Mouse (Mus musculus): ENCODE results near the gene Hes6. TPM values are rescaled to one million over a fixed set of nuclear protein-coding genes. Genes with fewer than 3 reads are reported as not detected.
A peak's percentile ranks its signal among the peaks of the same experiment; 100 is the strongest.

Gene Hes6
- polyA plus RNA-seq, 1 experiment: 9.2 TPM

DNA sequence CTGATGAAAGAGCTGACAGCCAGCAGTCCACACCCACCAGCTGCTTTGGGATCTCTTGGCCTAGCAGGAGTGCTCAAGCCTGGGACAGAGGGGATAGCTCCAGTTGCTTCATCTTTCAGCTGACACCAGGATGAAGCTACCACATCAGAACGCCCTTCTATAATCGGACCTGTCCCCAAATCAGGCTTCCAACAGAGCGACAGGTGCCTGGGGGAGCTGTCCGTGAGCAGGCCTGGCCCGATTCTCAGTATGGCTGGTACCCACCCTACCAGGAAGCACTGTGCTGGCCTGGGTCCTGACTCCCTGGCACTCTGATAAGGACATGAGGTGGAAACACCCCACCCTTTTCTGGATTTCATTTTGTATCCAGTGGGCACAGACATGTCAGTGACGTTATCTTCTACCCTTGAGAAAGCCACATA lies 40.4 kb downstream of the Hes6 start:
- Histone ChIP-seq H3K4me3 (ENCODE audit: insufficient read depth, low read length) (no peak overlapping the region), H3K4me1 (ENCODE audit: control insufficient read depth, insufficient read depth, low read length) (no peaks in the 10 kb centered on the region), H3K27ac (ENCODE audit: insufficient read depth, low read length) (no peak overlapping the region)
- no peak for TF ChIP-seq POLR2A (IDR thresholded peaks at IDR 0.05; ENCODE audit: low read depth, low read length)
- TF ChIP-seq CTCF (IDR thresholded peaks at IDR 0.05; ENCODE audit: borderline replicate concordance, insufficient read depth, low read length): no peak

DNA sequence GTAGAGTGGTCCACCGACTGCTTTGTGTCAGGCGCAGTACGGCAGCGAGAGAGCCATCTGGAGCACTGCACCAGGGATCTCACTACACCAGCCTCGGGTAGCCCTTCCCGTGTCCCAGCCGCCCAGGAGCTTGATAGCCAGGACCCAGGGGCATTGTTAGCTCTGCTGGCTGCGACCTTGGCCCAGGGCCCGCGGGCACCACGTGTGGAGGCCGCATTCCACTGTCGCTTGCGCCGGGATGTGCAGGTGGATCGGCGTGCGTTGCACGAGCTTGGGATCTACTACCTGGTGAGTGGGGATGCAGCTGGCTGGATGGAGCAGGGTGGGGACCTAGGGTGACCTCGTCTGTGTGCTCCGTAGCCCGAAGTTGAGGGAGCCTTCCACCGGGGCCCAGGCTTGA lies 43.8 kb downstream of the Hes6 start:
- H3K4me3 ChIP-seq (ENCODE audit: insufficient read depth, low read length): no peak overlapping the region
- H3K4me1 ChIP-seq (ENCODE audit: control insufficient read depth, insufficient read depth, low read length): no peaks in the 10 kb centered on the region
- H3K27ac ChIP-seq (ENCODE audit: insufficient read depth, low read length): no peak overlapping the region
- TF ChIP-seq POLR2A (IDR thresholded peaks at IDR 0.05; ENCODE audit: low read depth, low read length) (no peak), CTCF (IDR thresholded peaks at IDR 0.05; ENCODE audit: borderline replicate concordance, insufficient read depth, low read length) (no peak)

DNA sequence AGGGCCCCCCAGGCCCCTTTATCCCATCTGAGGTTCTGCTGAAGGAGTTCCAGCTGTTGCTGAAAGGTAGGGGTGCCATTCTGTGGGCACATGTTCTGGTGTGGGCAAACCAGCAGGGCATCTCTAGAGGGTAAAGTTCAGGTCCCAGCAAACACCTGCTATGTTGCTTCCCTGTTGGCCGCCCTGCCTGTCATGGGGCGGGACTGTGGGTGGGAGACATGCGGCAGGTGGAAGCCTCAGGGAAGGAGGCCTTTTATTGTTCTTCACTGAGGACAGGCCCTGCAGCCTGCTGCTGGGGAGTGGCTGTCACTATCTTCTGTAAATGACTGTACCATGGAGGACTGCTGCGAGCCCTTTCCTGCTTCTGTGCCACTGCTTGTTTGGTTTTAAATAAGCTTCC lies 44.4 kb downstream of the Hes6 start:
- no peaks in the 10 kb centered on the region for H3K4me1 ChIP-seq (ENCODE audit: control insufficient read depth, insufficient read depth, low read length)
- H3K4me3 ChIP-seq (ENCODE audit: insufficient read depth, low read length): no peak overlapping the region
- TF ChIP-seq CTCF (IDR thresholded peaks at IDR 0.05; ENCODE audit: borderline replicate concordance, insufficient read depth, low read length) (no peak), POLR2A (IDR thresholded peaks at IDR 0.05; ENCODE audit: low read depth, low read length) (no peak)
- H3K27ac ChIP-seq (ENCODE audit: insufficient read depth, low read length): no peak overlapping the region

DNA sequence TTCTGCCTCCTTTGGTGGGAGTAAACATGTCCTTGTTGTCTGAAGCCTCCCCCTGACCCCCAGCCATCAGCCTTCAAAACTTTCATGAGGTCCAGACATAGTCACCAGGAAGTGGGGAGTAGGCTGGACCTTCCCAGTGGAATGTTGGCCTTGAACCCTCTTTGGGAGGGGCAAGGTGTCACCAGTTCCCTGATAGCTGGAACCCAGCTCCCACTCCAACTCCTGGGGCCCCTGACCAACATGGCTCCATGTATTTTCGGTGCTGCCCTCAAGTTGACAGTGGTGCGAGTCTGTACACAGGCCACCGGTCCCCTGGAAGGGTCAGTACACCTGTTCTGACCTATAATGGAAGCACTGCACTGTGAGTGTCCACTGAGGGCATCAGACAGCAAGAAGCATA lies 46.5 kb downstream of the Hes6 start:
- TF ChIP-seq CTCF (IDR thresholded peaks at IDR 0.05; ENCODE audit: borderline replicate concordance, insufficient read depth, low read length): no peak
- TF ChIP-seq POLR2A (IDR thresholded peaks at IDR 0.05; ENCODE audit: low read depth, low read length): no peak
- H3K27ac ChIP-seq (ENCODE audit: insufficient read depth, low read length): no peak overlapping the region
- H3K4me1 ChIP-seq (ENCODE audit: control insufficient read depth, insufficient read depth, low read length): no peaks in the 10 kb centered on the region
- H3K4me3 ChIP-seq (ENCODE audit: insufficient read depth, low read length): no peak overlapping the region

DNA sequence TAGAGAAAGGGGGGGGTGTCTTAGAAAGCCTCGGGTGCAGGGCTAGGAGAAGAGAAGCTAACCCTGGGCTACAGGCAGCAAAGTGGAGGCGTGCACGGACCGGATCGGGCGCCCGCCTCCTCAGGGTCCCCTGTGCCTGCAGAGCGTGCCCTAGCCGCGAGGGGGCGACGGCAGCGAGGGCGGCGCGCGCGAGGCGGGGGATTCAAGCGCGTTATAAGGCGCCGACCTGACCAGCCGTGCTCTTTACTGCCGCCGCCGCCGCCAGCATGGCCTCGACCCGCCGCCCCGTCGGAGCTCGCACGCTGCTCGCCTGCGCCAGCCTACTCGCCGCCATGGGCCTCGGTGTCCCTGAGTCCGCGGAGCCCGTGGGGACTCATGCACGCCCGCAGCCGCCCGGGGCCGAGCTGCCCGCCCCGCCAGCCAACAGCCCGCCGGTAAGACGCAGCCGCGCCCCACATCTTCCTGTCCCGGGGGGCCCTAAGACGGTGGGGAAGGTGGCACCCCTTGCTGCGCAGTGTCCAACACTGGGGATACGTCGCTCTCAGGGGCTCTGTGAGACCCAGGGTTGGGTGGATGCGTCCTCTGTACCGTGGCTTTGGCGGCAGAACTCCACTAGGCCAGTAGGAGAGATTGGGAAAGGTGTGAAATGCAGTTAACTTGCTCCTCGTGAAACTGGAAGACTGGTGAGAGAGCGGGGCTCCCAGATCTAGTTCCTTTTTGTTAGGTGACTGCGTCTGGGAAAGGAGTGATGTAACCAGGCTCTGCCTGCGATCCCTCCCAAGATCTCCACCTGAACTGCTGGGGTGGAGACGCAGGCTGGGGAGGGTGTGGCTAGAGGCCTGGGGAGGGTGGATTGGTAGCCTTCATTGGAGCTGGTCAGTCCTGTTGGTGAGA lies 47.4 kb downstream of the Hes6 start, which contains the start of gene Erfe:
Gene Erfe, plus strand, starts transcription at position 216 of the 894 bp plus-strand sequence.
- no peak within 1 kb of the TSS for H3K27ac ChIP-seq (ENCODE audit: insufficient read depth, low read length)
- peak within 1 kb of the TSS; percentile 29 for H3K4me3 ChIP-seq (ENCODE audit: insufficient read depth, low read length)
- TF ChIP-seq CTCF (IDR thresholded peaks at IDR 0.05; ENCODE audit: borderline replicate concordance, insufficient read depth, low read length) (peak; percentile 64), POLR2A (IDR thresholded peaks at IDR 0.05; ENCODE audit: low read depth, low read length) (no peak)
- no peaks in the 10 kb centered on the region for H3K4me1 ChIP-seq (ENCODE audit: control insufficient read depth, insufficient read depth, low read length)

DNA sequence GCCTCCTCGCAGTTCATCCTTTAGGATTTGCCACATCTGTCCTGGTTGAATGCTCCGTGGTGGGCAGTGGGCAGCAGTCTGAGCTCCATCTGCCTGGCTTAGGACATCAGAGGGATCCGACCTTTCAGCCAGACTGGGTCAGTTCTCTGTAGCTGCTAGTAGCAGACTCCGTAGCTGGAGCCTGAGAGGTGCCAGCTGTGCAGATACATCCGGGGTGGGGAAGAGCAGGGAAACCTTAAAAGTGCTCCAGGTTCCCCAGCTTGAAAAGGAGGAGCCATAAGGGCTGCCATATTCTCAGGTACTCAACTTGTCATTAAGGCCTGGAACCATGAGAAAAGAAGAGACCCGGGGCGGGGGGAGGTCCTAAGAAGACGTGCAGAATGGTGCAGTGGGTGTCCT lies 48.0 kb downstream of the Hes6 start:
- Histone ChIP-seq H3K4me3 (ENCODE audit: insufficient read depth, low read length) (no peak overlapping the region), H3K4me1 (ENCODE audit: control insufficient read depth, insufficient read depth, low read length) (no peaks in the 10 kb centered on the region), H3K27ac (ENCODE audit: insufficient read depth, low read length) (no peak overlapping the region)
- no peak for TF ChIP-seq POLR2A (IDR thresholded peaks at IDR 0.05; ENCODE audit: low read depth, low read length)
- TF ChIP-seq CTCF (IDR thresholded peaks at IDR 0.05; ENCODE audit: borderline replicate concordance, insufficient read depth, low read length): no peak

DNA sequence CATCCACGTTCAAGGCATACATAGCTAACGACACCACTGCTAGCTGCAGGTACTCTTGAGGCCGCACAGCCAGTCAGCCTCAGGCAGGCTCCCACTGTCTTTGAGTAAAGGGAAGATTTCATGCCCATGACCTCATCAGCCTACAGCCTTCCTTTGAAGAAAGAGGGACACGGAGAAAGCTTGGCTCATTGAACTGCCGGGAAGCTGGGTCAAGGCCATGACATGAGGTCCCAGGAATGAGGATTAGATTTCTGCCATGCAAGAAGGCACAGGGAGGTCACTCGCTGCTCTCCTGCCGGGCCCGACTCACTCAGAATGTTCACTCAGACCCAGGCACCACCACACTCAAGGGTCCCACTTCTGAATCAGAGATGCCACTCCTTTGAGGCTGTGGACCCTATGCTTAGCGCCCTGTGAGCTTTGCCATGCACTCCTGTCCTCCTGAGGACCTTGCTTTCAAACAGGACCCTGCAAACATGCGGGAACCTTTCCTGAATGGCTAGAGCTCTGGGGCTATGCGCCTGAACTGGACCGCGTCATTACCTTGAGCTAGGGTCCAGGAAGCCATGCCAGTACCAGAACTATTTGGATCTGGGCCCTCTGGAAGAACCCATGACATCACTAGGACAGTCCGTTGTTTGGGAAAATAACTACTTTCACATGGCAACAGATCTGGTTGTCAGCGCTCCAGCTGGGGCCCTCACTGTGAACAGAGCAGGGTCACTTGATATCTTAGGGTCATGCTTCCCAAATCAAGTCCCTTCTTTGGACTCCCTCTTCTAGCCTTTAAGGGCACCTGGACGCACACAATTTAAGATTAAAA lies 48.8 kb downstream of the Hes6 start:
- H3K4me1 ChIP-seq (ENCODE audit: control insufficient read depth, insufficient read depth, low read length): no peaks in the 10 kb centered on the region
- TF ChIP-seq POLR2A (IDR thresholded peaks at IDR 0.05; ENCODE audit: low read depth, low read length) (no peak), CTCF (IDR thresholded peaks at IDR 0.05; ENCODE audit: borderline replicate concordance, insufficient read depth, low read length) (no peak)
- H3K27ac ChIP-seq (ENCODE audit: insufficient read depth, low read length): no peak overlapping the region
- H3K4me3 ChIP-seq (ENCODE audit: insufficient read depth, low read length): no peak overlapping the region

DNA sequence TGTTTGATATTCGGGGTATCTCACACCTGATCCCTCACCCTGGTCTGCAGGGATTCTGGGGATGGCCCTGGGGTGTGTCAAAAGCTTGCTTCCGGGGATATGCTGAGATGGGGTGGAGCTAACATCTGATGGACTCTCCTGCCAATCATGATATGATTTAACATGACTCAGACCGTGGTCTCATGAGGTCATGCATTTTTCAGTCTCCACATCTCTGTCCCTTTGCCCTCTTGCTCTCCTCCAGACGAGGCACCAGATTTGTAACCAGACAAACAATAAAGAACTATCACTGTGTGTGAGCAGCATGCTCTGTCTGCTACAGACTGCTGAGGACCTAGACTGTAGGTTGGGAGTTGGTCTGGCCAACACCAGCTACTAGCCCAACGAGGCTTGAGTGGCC lies 51.7 kb downstream of the Hes6 start:
- Histone ChIP-seq H3K4me3 (ENCODE audit: insufficient read depth, low read length) (no peak overlapping the region), H3K27ac (ENCODE audit: insufficient read depth, low read length) (no peak overlapping the region), H3K4me1 (ENCODE audit: control insufficient read depth, insufficient read depth, low read length) (no peaks in the 10 kb centered on the region)
- TF ChIP-seq POLR2A (IDR thresholded peaks at IDR 0.05; ENCODE audit: low read depth, low read length): no peak
- no peak for TF ChIP-seq CTCF (IDR thresholded peaks at IDR 0.05; ENCODE audit: borderline replicate concordance, insufficient read depth, low read length)

Other genes with a start within 250 kb of the Hes6 start
- gene Ramp1, start 234.2 kb downstream of the Hes6 start, polyA plus RNA-seq (2011; ENCODE audit: insufficient read length, low read depth, missing spikeins): 5.7 and 7.6 TPM in 2 replicates
- gene Ube2f, start 163.7 kb downstream of the Hes6 start, polyA plus RNA-seq (2011; ENCODE audit: insufficient read length, low read depth, missing spikeins): 59.0 and 71.7 TPM in 2 replicates
- gene Scly, start 115.7 kb downstream of the Hes6 start, polyA plus RNA-seq (2011; ENCODE audit: insufficient read length, low read depth, missing spikeins): 6.4 and 8.7 TPM in 2 replicates
- not detected in 2 replicates for gene Espnl, start 92.0 kb downstream of the Hes6 start, polyA plus RNA-seq (2011; ENCODE audit: insufficient read length, low read depth, missing spikeins)
- gene Klhl30, start 63.0 kb downstream of the Hes6 start, polyA plus RNA-seq (2011; ENCODE audit: insufficient read length, low read depth, missing spikeins): 0.23 and 0.58 TPM in 2 replicates
- gene Erfe, start 47.6 kb downstream of the Hes6 start, polyA plus RNA-seq (2011; ENCODE audit: insufficient read length, low read depth, missing spikeins): 6.1 and 10.8 TPM in 2 replicates
- gene Ilkap, start 15.2 kb downstream of the Hes6 start, polyA plus RNA-seq (2011; ENCODE audit: insufficient read length, low read depth, missing spikeins): 64.5 and 66.5 TPM in 2 replicates
- 2.5 and 7.4 TPM in 2 replicates for gene Per2, start 45.3 kb upstream of the Hes6 start, polyA plus RNA-seq (2011; ENCODE audit: insufficient read length, low read depth, missing spikeins)
- 8.0 and 8.8 TPM in 2 replicates for gene Traf3ip1, start 80.6 kb upstream of the Hes6 start, polyA plus RNA-seq (2011; ENCODE audit: insufficient read length, low read depth, missing spikeins)
- 8.2 and 9.8 TPM in 2 replicates for gene Asb1, start 126.5 kb upstream of the Hes6 start, polyA plus RNA-seq (2011; ENCODE audit: insufficient read length, low read depth, missing spikeins)

All from embryonic fibroblast, embryonic 13.5 days (primary cell).